Mouse (Mus musculus) MEL (cell line): ENCODE data around the gene Tsc22d3. TPM values are rescaled to one million over a fixed set of nuclear protein-coding genes. Genes with fewer than 3 reads are reported as not detected.

Source experiments
- DNase-seq: peaks from one replicate; pipeline ENCODE4 v3.0.0; 2011; ENCODE audit warnings: low read depth, low spot score
- H3K27ac ChIP-seq: 2 replicates; pipeline ENCODE4 v1.5.1; 2012; ENCODE audit warnings: low read depth, mild to moderate bottlenecking, control low read depth, low read length, moderate library complexity; ENCODE audit not compliant: control insufficient read depth
- H3K27me3 ChIP-seq, 2 experiments: fragments of 150-350 bp in 1 of 2; sonication (generic) in 1 of 2; 2 replicates each; pipeline ENCODE4 v1.6.1; 2012; ENCODE audit warnings: low read length in 2 of 2, mild to moderate bottlenecking in 2 of 2, improper control_type of control experiment in 1 of 2, moderate library complexity in 1 of 2; ENCODE audit not compliant: insufficient read depth in 2 of 2, control insufficient read depth in 1 of 2
- H3K36me3 ChIP-seq, 2 experiments: 2 replicates each; pipeline ENCODE4 v1.6.1; 2012 to 2014; ENCODE audit warnings: low read length in 2 of 2, improper control_type of control experiment in 1 of 2, inconsistent platforms in 1 of 2, mild to moderate bottlenecking in 1 of 2; ENCODE audit not compliant: insufficient read depth in 2 of 2, control insufficient read depth in 1 of 2
- H3K4me1 ChIP-seq, 2 experiments: fragments of 150-350 bp in 1 of 2; sonication (generic) in 1 of 2; 2 replicates each; pipeline ENCODE4 v1.6.1; 2012; ENCODE audit warnings: low read length in 2 of 2, improper control_type of control experiment in 1 of 2, mild to moderate bottlenecking in 1 of 2; ENCODE audit not compliant: insufficient read depth in 2 of 2, control insufficient read depth in 1 of 2
- H3K4me3 ChIP-seq, 2 experiments: fragments of 150-350 bp in 1 of 2; sonication (generic) in 1 of 2; 2 replicates each; pipeline ENCODE4 v1.5.1; 2012; ENCODE audit warnings: low read depth in 2 of 2, low read length in 2 of 2, mild to moderate bottlenecking in 2 of 2, moderate library complexity in 2 of 2, control low read depth in 1 of 2, improper control_type of control experiment in 1 of 2; ENCODE audit not compliant: control insufficient read depth in 1 of 2, insufficient read depth in 1 of 2
- H3K79me2 ChIP-seq: 2 replicates; pipeline ENCODE4 v1.6.1; 2012; ENCODE audit warnings: mild to moderate bottlenecking, low read length, moderate library complexity; ENCODE audit not compliant: control insufficient read depth, poor library complexity, insufficient read depth
- H3K9ac ChIP-seq: 2 replicates; pipeline ENCODE4 v1.6.1; 2012; ENCODE audit warnings: low read depth, mild to moderate bottlenecking, control low read depth, low read length, moderate library complexity; ENCODE audit not compliant: control insufficient read depth, poor library complexity, severe bottlenecking
- H3K9me3 ChIP-seq: fragments of 150-350 bp; sonication (generic); replicated peaks from 2 replicates; pipeline ENCODE4 v1.6.1; 2012; ENCODE audit warnings: mild to moderate bottlenecking, low read length, improper control_type of control experiment, moderate library complexity; ENCODE audit not compliant: insufficient read depth
- CHD1 ChIP-seq: IDR thresholded peaks from 2 replicates; pipeline ENCODE4 v1.6.1; 2012; ENCODE audit warnings: low read depth, mild to moderate bottlenecking, inconsistent platforms, low read length, improper control_type of control experiment
- CHD2 ChIP-seq: IDR thresholded peaks from 2 replicates; pipeline ENCODE4 v1.6.1; 2011; ENCODE audit warnings: low read length, improper control_type of control experiment
- E2F4 ChIP-seq: IDR thresholded peaks from 2 replicates; pipeline ENCODE4 v1.6.1; 2011; ENCODE audit warnings: low read depth, low read length, improper control_type of control experiment, borderline replicate concordance
- ELF1 ChIP-seq: IDR thresholded peaks from 2 replicates; pipeline ENCODE4 v1.6.1; 2014; ENCODE audit warnings: low read depth, mild to moderate bottlenecking, inconsistent platforms, low read length, improper control_type of control experiment, moderate library complexity
- JUND ChIP-seq: IDR thresholded peaks from 2 replicates; pipeline ENCODE4 v1.6.1; 2011; ENCODE audit warnings: low read depth, mild to moderate bottlenecking, improper control_type of control experiment, low read length
- MAFK ChIP-seq: IDR thresholded peaks from 2 replicates; pipeline ENCODE4 v1.6.1; 2011; ENCODE audit warnings: low read depth, mild to moderate bottlenecking, low read length, improper control_type of control experiment, borderline replicate concordance
- MEF2A ChIP-seq: IDR thresholded peaks from 2 replicates; pipeline ENCODE4 v1.6.1; 2014; ENCODE audit warnings: low read depth, mild to moderate bottlenecking, inconsistent platforms, low read length, improper control_type of control experiment; ENCODE audit not compliant: poor library complexity, insufficient replicate concordance, severe bottlenecking; ENCODE audit errors: extremely low read depth
- MYC ChIP-seq: IDR thresholded peaks from 2 replicates; pipeline ENCODE4 v1.6.1; 2011; ENCODE audit warnings: low read depth, mild to moderate bottlenecking, low read length, improper control_type of control experiment, moderate library complexity
- NELFE ChIP-seq: IDR thresholded peaks from 2 replicates; pipeline ENCODE4 v1.6.1; 2011; ENCODE audit warnings: low read depth, low read length, improper control_type of control experiment
- POLR2A ChIP-seq, 2 experiments: IDR thresholded peaks; 2 replicates each; pipeline ENCODE4 v1.6.1; 2011 to 2012; ENCODE audit warnings: low read length in 2 of 2, mild to moderate bottlenecking in 2 of 2, control low read depth in 1 of 2, improper control_type of control experiment in 1 of 2, low read depth in 1 of 2, moderate library complexity in 1 of 2; ENCODE audit not compliant: control insufficient read depth in 1 of 2, insufficient read depth in 1 of 2, poor library complexity in 1 of 2
- POLR2AphosphoS5 ChIP-seq: IDR thresholded peaks from 2 replicates; pipeline ENCODE4 v1.6.1; 2012; ENCODE audit warnings: low read depth, borderline replicate concordance, mild to moderate bottlenecking, inconsistent platforms, low read length, moderate library complexity, mixed read lengths
- RCOR1 ChIP-seq: IDR thresholded peaks from 2 replicates; pipeline ENCODE4 v1.6.1; 2012; ENCODE audit warnings: low read depth, mild to moderate bottlenecking, inconsistent platforms, low read length, improper control_type of control experiment
- SMC3 ChIP-seq: IDR thresholded peaks from 2 replicates; pipeline ENCODE4 v1.6.1; 2011; ENCODE audit warnings: low read depth, low read length, improper control_type of control experiment
- TAL1 ChIP-seq: IDR thresholded peaks from 2 replicates; pipeline ENCODE4 v1.6.1; 2012; ENCODE audit warnings: mild to moderate bottlenecking, inconsistent platforms, low read length, moderate library complexity, mixed read lengths
- TBP ChIP-seq: IDR thresholded peaks from 2 replicates; pipeline ENCODE4 v1.8.0; 2011; ENCODE audit warnings: low read depth, low read length, improper control_type of control experiment
- USF1 ChIP-seq: IDR thresholded peaks from 2 replicates; pipeline ENCODE4 v1.6.1; 2014; ENCODE audit warnings: low read depth, mild to moderate bottlenecking, inconsistent platforms, low read length, improper control_type of control experiment, moderate library complexity
- USF2 ChIP-seq, 2 experiments: IDR thresholded peaks; 2 replicates each; pipeline ENCODE4 v1.6.1; 2011 to 2012; ENCODE audit warnings: improper control_type of control experiment in 2 of 2, low read length in 2 of 2, borderline replicate concordance in 1 of 2, inconsistent platforms in 1 of 2, low read depth in 1 of 2, mild to moderate bottlenecking in 1 of 2; ENCODE audit not compliant: insufficient read depth in 1 of 2
- ZC3H11A ChIP-seq: IDR thresholded peaks from 2 replicates; pipeline ENCODE4 v1.6.1; 2012; ENCODE audit warnings: low read depth, mild to moderate bottlenecking, inconsistent platforms, low read length, improper control_type of control experiment
- ZKSCAN1 ChIP-seq: IDR thresholded peaks from 2 replicates; pipeline ENCODE4 v1.6.1; 2012; ENCODE audit warnings: low read depth, mild to moderate bottlenecking, inconsistent platforms, low read length, improper control_type of control experiment, moderate library complexity
- ZMIZ1 ChIP-seq: IDR thresholded peaks from 2 replicates; pipeline ENCODE4 v1.6.1; 2012; ENCODE audit warnings: low read depth, mild to moderate bottlenecking, inconsistent platforms, low read length, improper control_type of control experiment, moderate library complexity
- ZNF384 ChIP-seq: IDR thresholded peaks from 2 replicates; pipeline ENCODE4 v1.6.1; 2012; ENCODE audit warnings: low read depth, mild to moderate bottlenecking, inconsistent platforms, low read length, improper control_type of control experiment
- polyA plus RNA-seq, 2 experiments: library from polyadenylated mRNA; stranded (reverse) in 1 of 2; unstranded in 1 of 2; fragments of >175 nt in 1 of 2; fragments of >200 nt in 1 of 2; gene quantifications; 2 replicates each; pipeline versions ENCODE4 v1.2.1 to v1.2.4; 2012; ENCODE audit warnings: low replicate concordance in 2 of 2, low read depth in 1 of 2; ENCODE audit not compliant: insufficient read length in 2 of 2, insufficient read depth in 1 of 2, missing spikeins in 1 of 2
- total RNA-seq: library from RNA; depleted of rRNA; stranded (reverse); fragments of 300-350 nt; gene quantifications from 2 replicates; pipeline ENCODE4 v1.2.3, GENCODE M21; 2012

Gene Tsc22d3
- total and polyA plus RNA-seq, 3 experiments: 29.5 to 32.7 TPM; not detected in 1

DNA sequence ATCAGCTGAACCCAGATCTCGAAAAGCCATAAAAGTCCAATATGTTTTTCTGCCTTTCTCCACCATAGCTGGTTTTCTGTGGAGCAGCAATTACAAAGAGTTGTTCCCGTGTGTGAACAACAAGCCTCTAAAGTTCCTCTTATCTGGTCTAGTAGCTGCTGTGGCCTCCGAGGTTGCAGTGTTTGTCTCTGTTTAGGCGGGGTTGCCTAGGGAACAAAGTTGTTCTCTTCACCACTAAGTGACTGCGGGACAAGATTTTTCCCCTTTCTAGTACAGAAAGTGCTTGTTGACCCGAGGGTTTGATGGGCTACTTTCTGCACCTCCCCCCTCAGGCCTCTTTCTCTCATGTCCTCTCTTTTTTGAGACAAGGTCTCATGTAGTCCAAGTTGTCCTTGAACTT is 62.8 kb downstream of the Tsc22d3 start (continued):
- TF ChIP-seq ELF1: 0 out of 2 replicates have a peak, but pooled peaks have one; percentile 28
- TF ChIP-seq POLR2A (IDR thresholded peaks at IDR 0.05; ENCODE audit: control insufficient read depth in 1 of 2, insufficient read depth in 1 of 2, low read depth in 1 of 2, low read length in 2 of 2, poor library complexity in 1 of 2): no peak
- no peak for TF ChIP-seq USF2 (IDR thresholded peaks at IDR 0.05; ENCODE audit: borderline replicate concordance in 1 of 2, insufficient read depth in 1 of 2, low read depth in 1 of 2, low read length in 2 of 2)
- no peak for TF ChIP-seq CHD2
- TF ChIP-seq JUND: no peak

DNA sequence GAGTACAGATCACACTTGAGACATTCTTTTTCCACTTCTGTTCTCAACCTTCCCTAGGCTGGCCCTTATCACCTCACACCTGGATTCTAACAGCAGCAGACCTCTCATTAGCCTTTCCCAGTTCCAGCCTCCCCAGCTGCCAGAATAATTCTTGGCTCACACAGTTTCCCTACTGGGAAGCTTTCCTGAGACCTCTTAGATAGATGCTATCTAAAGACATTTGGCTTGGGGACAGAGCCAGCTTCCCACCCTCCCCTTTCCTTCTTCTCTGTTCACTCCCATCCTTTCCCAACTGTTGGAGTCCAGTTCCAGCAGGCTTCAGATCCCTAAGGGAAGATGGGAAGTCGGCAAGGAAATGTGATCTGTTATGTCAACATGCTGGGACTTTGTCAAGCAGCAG is 65.0 kb downstream of the Tsc22d3 start:
- no peak overlapping the region for H3K27ac ChIP-seq
- H3K4me3 ChIP-seq: no peak overlapping the region
- TF ChIP-seq CHD2 (no peak), ZNF384 (no peak), MEF2A (no peak), ZMIZ1 (no peak), SMC3 (no peak), TAL1 (no peak), ZC3H11A (no peak), CHD1 (no peak)
- H3K36me3 ChIP-seq: peaks cover 0 to 23% of the 10 kb centered on the region in 2 experiments; a peak in 2 of 4 replicates
- no peak for DNase-seq
- no peaks in the 10 kb centered on the region for H3K79me2 ChIP-seq
- H3K9ac ChIP-seq: no peak overlapping the region
- no peaks in the 10 kb centered on the region for H3K9me3 ChIP-seq
- H3K27me3 ChIP-seq: no peaks in the 10 kb centered on the region
- peaks cover 6 to 12% of the 10 kb centered on the region in 2 experiments for H3K4me1 ChIP-seq

DNA sequence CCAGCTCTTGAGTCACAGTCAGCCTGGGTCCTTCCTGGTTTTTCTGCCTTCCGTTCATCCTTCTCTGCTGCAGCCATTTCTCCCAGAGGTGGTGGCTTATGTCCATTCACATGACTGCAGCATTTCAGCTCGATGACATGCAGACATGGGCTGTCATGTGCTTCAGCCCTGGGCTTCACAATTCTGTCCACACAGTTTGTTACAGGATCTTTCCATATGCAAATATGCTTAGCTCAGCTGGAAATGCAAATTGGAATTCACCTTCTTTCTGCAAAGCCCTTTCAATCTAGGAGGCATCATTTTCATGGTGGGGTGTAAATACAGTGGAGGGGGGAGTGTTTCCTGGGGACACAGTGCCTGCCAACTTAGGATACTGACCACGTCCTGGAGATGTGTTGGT is 66.2 kb downstream of the Tsc22d3 start:
- H3K9ac ChIP-seq: no peak overlapping the region

More for the DNA sequence above, 66.2 kb downstream of the Tsc22d3 start:
- DNase-seq: no peak
- no peak overlapping the region for H3K27ac ChIP-seq
- no peak overlapping the region for H3K4me3 ChIP-seq
- no peaks in the 10 kb centered on the region for H3K79me2 ChIP-seq
- TF ChIP-seq NELFE: no peak
- no peak for TF ChIP-seq MYC
- TF ChIP-seq ZKSCAN1: no peak
- TF ChIP-seq E2F4: no peak
- no peak for TF ChIP-seq RCOR1
- no peak for TF ChIP-seq POLR2AphosphoS5
- no peak for TF ChIP-seq USF1
- TF ChIP-seq TBP: no peak
- TF ChIP-seq CHD2: no peak
- no peak for TF ChIP-seq MEF2A
- no peak; the same call in 1 of the 2 replicates for TF ChIP-seq MAFK
- peaks cover 4 to 12% of the 10 kb centered on the region in 2 experiments for H3K4me1 ChIP-seq
- no peaks in the 10 kb centered on the region for H3K27me3 ChIP-seq
- H3K9me3 ChIP-seq: no peaks in the 10 kb centered on the region
- H3K36me3 ChIP-seq: peaks cover 0 to 20% of the 10 kb centered on the region in 2 experiments; a peak in 2 of 4 replicates
